Mouse (Mus musculus): ENCODE results near the gene March4.

Gene March4

DNA sequence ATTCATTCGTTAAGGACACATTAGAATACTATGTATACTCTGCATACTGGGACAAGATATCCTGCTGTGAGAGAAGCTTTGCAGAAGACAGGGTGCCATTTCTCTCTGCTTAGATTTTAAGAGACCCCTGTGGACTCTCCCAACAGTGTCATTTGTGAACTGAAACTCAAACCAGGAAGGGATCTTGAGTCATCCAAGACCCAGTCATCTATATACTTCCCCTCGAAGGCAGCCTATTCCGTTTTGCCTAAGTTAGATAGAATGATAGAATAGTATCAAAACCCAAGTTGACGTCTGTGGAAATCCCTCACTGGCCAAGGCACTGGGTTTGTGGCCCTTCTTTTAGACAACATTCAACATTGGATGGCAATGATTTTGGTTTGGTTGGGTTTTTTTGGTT, 7.5 kb downstream of the March4 start:
- no peak for DNase-seq

GRCm38 (mm10) chr1:72523601-72524000, 13.1 kb downstream of the March4 start:
- DNase-seq, result no peak

DNA sequence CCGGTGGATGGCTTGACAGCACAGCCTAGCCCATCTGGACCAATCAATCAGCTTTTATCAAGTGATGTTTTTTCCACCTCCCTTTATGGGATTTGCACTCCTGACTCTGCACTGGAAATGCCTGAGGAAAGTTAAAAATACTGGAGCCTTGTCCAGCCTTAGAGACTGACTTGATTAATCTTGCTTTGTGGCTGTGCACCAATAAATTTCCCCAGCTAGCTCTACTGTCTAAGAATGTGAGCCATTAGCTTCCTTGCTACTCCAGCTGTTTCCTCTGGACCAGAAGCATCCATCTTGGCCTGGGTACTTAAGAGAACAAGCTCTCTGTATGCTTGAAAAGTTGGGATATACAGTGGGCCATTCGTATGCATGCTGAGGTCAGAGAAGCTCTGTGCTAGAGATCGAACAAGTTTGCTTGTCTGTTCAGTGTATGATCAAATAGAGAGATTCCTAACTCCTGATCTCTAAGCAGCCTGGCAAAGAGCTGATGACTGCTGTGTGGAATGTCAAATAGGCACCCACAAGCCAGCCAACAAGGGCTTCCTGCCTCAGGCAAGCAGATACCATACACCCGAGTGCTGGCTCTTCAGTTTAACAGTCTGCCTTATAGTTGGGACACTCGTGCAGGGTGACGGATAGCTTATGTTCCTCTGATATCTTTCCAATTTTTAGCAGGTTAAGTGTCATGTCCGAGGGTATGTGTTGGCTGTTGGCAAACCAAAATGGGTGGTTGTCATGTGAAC, 25.8 kb downstream of the March4 start:
- no peak for DNase-seq

DNA sequence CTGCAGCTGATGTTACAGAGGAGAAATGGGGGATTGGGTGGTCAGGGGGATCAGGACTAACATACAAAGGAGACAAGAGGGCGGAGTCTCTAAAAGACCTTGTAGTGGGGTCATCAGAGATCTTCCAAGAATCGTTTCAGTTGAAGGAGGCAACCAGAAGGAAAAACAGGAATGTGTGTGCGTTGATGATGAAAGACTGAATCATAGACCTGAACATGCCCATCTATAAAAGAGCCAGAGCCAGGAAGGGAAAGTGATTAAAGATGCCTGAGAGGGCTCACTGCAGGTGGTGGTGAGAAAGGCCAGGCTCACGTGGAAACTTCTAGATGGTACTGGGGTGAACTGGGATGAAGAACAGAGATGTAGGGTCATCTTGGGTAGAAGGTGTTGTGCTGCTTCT, 27.2 kb downstream of the March4 start:
- DNase-seq, result no peak

GRCm38 (mm10) chr1:72507670-72508069, 29.1 kb downstream of the March4 start:
- no peak for DNase-seq

- no peak for DNase-seq
Observed at GRCm38 (mm10) chr1:72506202-72506601, 30.5 kb downstream of the March4 start.

DNA sequence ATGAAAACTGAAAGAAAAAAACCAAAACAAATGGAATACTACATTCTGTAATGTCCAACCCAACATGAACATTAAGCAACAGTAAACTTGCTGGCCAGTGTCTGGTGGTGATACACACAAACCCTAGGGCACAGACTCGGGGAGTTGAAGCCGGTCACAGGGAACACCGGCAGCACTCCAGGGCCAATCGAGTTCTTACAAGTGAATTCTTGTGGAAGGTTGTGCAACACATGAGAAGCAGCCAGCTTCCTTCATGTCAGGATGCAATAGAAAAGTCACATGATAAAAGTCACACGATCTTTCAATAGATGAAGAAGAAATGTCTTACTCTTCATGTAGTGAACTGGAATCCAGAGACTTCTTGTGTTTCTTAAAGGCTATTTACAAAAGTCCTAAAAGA, 39.1 kb downstream of the March4 start:
- DNase-seq, result no peak

GRCm38 (mm10) chr1:72493454-72493853, 43.3 kb downstream of the March4 start:
- DNase-seq, result no peak

DNA sequence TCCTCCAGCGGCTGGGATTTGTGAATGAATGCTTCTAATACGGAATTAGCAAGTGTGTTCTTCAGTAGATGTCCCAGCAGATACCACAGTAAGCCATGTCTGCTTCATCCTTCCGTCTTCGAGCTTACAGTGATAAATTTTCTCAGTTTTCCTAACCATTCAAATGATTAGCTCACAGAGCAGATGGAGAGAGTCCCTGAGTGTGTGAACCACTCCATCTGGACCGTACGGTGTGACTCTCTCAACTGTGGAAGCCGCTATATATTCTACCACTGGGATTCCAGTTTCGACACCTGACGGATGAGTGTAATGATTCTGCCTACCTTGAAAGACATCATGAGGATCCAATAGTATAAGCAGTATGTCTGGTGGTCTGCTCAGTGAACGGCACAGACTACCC, 44.1 kb downstream of the March4 start:
- DNase-seq, result no peak

GRCm38 (mm10) chr1:72491307-72491706, 45.4 kb downstream of the March4 start:
- no peak for DNase-seq

GRCm38 (mm10) chr1:72490801-72491200, 45.9 kb downstream of the March4 start:
- no peak for DNase-seq

DNA sequence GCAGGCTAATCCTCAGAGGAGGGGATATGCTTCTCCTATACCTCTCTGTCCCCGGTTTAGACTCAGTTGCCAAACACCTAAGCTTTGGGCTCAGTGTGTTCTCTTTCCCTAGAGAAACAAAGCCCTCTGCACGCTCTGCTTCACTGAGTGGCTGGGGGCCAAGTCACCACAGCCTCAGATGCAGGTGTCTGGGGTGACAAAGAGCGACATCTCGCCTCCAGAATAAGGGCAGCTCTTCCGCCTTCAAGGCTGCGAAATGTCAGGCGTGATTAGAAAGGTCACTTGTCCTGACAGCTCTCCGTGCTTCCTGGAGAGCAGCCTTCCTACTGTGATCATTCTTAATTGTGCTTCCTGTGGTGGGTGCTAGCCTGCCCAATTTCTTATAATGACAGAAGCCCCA, 46.5 kb downstream of the March4 start:
- no peak for DNase-seq

DNA sequence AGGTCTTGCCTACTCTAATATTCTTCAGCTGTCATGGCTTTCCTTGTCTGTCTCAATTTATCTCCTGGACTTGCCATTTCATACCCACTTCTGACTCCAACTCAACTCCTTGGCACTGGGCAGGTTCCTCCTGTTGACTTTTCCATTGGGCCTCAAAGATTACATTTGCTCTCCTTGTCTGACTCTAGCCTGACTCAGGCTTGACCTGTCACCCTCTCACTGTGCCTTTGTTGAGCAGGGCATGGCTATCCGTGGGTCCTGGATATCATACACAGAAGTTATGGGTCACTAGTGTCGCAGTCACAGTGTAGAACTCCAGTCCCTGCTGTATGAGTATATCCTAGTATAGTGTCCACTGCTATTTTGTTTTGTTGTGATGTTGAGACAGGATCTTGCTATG, 60.1 kb downstream of the March4 start:
- no peak for DNase-seq

GRCm38 (mm10) chr1:72469075-72469474, 67.7 kb downstream of the March4 start:
- no peak for DNase-seq

- no peak for DNase-seq
Observed at GRCm38 (mm10) chr1:72468466-72469003, 68.2 kb downstream of the March4 start.

- no peak for DNase-seq
Observed at GRCm38 (mm10) chr1:72464926-72465583, 71.7 kb downstream of the March4 start.

GRCm38 (mm10) chr1:72462516-72462915, 74.2 kb downstream of the March4 start:
- no peak for DNase-seq

DNA sequence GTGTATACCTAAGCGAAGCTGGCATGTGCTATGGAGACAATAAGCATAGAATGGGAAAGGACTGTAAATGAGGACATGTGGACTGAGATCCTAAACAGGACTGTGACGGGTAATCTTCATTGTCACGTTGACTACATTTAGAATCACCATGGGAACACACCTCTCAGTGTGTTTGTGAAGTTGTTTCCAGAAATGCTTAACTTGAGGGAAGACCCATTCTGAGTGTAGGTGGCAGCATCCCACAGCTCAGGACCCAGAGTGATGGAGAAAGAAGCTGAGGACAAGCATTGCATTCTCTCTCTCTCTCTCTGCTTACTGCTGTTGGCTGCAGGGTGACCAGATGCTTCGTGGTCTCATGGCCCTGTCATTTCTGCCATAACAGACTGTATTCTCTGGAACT, 79.1 kb downstream of the March4 start:
- no peak for DNase-seq

DNA sequence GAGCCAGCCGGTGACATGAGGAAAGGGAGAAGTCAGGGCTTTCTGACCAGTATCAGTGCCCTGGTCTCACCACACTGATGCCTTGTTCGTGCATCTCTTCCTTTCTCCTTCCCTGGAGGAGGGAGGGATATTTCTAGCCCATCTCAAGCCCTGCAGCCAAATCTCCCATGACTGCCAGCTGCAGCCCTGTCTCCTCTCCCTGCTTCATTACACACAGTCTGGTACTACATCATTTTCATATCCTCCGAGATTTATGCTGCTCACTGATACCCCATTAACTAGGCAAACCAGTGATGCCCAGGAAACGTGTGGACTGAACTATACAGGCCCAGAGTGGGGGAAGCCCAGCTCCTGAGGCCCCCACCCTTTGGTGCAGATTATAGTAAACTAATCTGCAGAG, 80.8 kb downstream of the March4 start:
- DNase-seq, result no peak

- DNase-seq, result no peak
Observed at GRCm38 (mm10) chr1:72454733-72455201, 82.0 kb downstream of the March4 start.

GRCm38 (mm10) chr1:72452839-72453238, 83.9 kb downstream of the March4 start:
- DNase-seq, result no peak

DNA sequence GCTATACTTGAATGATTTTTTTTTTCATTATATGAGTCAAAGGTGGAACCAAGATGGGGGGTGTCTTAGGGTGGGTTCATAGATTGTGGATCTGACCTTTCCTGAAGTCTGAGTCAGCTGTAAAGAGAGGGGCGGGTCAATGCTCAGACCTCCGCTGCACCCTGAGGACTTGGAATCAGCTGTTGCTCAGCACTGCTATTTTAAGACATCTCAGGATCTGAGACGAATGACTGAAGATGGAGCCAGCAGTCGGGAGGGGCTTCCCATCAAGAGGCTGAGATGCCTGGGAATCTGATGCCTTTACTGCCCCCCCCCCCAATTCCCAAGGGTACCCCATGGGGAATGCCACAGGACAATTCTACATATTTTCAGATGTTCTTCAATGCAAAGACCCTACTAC, 85.9 kb downstream of the March4 start:
- no peak for DNase-seq

- DNase-seq, result no peak
Observed at GRCm38 (mm10) chr1:72449752-72450151, 87.0 kb downstream of the March4 start.

DNA sequence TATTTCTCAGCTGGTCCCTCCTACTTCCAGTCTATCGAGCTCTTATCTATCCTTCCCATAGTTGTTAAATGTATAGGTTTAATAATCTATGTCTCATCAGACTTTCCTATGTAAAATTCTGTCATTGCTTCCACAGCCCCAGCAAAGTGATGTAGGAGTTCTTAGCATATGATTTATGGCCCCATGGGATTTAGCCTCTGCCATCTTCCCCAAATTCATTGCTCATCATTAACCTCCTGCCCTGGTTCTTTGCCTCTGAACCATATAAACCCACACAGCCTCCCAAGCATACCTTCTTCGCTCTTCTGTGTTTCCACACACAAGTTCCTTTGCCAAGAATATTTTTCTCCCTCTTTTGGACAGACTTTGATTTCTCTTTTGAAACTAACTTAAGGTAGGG, 94.0 kb downstream of the March4 start:
- DNase-seq, result no peak

Data from B cell, adult 2 months (primary cell).